Mouse (Mus musculus) olfactory bulb, adult 2 months (tissue): ENCODE data around the gene Creb5. TPM values are rescaled to one million over a fixed set of nuclear protein-coding genes. Genes with fewer than 3 reads are reported as not detected.

Experiments
- H3K27ac ChIP-seq: fragments of 200-500 bp; 2 replicates; pipeline ENCODE4 v1.5.1; 2012; ENCODE audit warnings: low read depth, low read length; ENCODE audit not compliant: insufficient read depth
- H3K4me1 ChIP-seq: fragments of 200-500 bp; 2 replicates; pipeline ENCODE4 v1.6.1; 2012; ENCODE audit warnings: low read length; ENCODE audit not compliant: control insufficient read depth, insufficient read depth
- H3K4me3 ChIP-seq: fragments of 200-500 bp; 2 replicates; pipeline ENCODE4 v1.5.1; 2012; ENCODE audit warnings: mild to moderate bottlenecking, low read depth, low read length, moderate library complexity; ENCODE audit not compliant: insufficient read depth
- CTCF ChIP-seq: fragments of 200-500 bp; IDR thresholded peaks from 2 replicates; pipeline ENCODE4 v1.5.1; 2012; ENCODE audit warnings: low read depth, mild to moderate bottlenecking, low read length, moderate library complexity; ENCODE audit not compliant: insufficient read depth
- POLR2A ChIP-seq: fragments of 200-500 bp; IDR thresholded peaks from 2 replicates; pipeline ENCODE4 v1.6.1; 2012; ENCODE audit warnings: mild to moderate bottlenecking, low read depth, low read length, moderate library complexity; ENCODE audit not compliant: insufficient read depth
- WGBS: fragments of 180-500 bp; shearing (Covaris S2); methylation state at CpG from one replicate; pipeline ENCODE4 v1.1.7; 2018; 5-methylcytosine and 5-hydroxymethylcytosine counted together
- polyA plus RNA-seq: library from polyadenylated mRNA; stranded (reverse); fragments of >200 nt; gene quantifications from 2 replicates; pipeline ENCODE4 v1.2.4, GENCODE M21; 2012; ENCODE audit warnings: low replicate concordance; ENCODE audit not compliant: missing spikeins, insufficient read depth, insufficient read length

Gene Creb5
- polyA plus RNA-seq, 1 experiment: not detected

- TF ChIP-seq POLR2A: no peak
- TF ChIP-seq CTCF: no peak
- 90% methylated on average over 5 of the region's 5 CpGs for WGBS
Observed at GRCm38 (mm10) chr6:53710560-53710959, 423.5 kb downstream of the Creb5 start.

GRCm38 (mm10) chr6:53713152-53713551 lies 426.1 kb downstream of the Creb5 start:
- no peaks in the 10 kb centered on the region for H3K4me1 ChIP-seq
- no peak for TF ChIP-seq CTCF
- TF ChIP-seq POLR2A: no peak
- no peak overlapping the region for H3K4me3 ChIP-seq
- 75% methylated on average over 9 of the region's 9 CpGs for WGBS
- no peak overlapping the region for H3K27ac ChIP-seq

More at GRCm38 (mm10) chr6:53710560-53710959, 423.5 kb downstream of the Creb5 start:
- no peak overlapping the region for H3K27ac ChIP-seq
- no peak overlapping the region for H3K4me3 ChIP-seq
- no peaks in the 10 kb centered on the region for H3K4me1 ChIP-seq

DNA sequence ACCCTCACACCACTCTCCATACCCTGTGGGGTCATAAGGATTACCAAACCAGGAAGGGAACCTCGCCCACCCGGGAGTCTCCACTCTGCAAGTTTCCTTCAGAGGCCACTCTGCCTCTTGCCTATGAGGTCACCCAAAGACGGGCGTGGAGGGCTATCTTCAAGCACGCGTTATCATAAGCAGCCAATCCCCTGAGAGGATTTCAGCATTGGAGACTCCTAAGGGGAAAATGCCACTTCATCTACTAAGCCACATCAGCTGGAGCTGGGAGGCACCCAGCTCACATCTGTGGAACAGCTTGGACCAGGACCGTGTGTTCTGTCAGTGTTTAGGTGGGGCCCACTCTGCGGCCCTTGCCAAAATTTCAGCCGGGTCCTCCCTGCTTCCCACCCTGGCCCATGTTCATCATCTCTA lies 427.8 kb downstream of the Creb5 start:
- Histone ChIP-seq H3K4me1 (no peaks in the 10 kb centered on the region), H3K27ac (no peak overlapping the region), H3K4me3 (no peak overlapping the region)
- TF ChIP-seq POLR2A: no peak
- no peak for TF ChIP-seq CTCF
- 96% methylated on average over 9 of the region's 9 CpGs for WGBS

DNA sequence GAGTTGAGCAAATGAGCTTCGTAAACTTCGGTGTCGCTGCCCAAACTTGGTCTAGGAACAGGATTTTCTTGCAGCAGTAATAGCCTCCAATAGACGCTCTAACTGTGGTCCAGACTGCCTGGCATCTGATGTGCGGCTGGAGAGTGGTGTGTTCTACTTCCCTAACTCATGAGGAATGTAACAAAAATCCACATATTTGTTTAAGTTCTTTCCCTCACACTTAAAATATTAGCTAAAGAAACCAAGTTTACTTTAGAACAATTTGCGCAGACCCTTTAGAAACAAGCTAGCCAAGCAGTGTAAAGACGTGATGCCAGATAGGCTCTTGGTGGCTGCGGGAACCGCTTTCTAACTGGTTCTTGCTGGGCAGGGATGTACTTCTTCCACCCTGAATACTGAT lies 428.9 kb downstream of the Creb5 start:
- WGBS: 88% methylated on average over 9 of the region's 9 CpGs
- no peaks in the 10 kb centered on the region for H3K4me1 ChIP-seq
- TF ChIP-seq POLR2A: no peak
- no peak for TF ChIP-seq CTCF
- H3K4me3 ChIP-seq: no peak overlapping the region
- no peak overlapping the region for H3K27ac ChIP-seq

DNA sequence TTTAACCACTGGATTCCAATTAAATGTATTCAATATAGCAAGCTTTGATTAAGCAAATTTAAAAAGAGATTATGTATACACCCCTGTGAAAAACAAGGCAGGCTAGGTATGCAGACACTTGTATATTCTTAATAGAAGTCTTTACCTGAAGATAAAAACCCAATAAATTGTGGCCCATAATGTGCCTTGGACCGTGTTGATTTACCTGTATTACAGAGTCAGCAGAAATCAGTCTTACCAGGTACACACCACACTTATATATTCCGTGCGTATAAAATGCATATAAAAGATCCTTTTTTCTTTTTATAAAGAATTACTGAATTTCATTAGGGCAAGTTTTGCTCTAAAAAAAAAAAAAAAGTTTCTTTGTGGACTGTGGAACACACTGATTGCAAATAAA lies 432.9 kb downstream of the Creb5 start:
- no peaks in the 10 kb centered on the region for H3K4me1 ChIP-seq
- no peak overlapping the region for H3K27ac ChIP-seq
- TF ChIP-seq POLR2A: no peak
- TF ChIP-seq CTCF: no peak
- no peak overlapping the region for H3K4me3 ChIP-seq
- 97% methylated on average over 3 of the region's 3 CpGs for WGBS

- Histone ChIP-seq H3K27ac (no peak overlapping the region), H3K4me1 (no peaks in the 10 kb centered on the region), H3K4me3 (no peak overlapping the region)
- 8% methylated on average over 9 of the region's 9 CpGs for WGBS
- TF ChIP-seq POLR2A: no peak
- peak; percentile 83 for TF ChIP-seq CTCF
Observed at GRCm38 (mm10) chr6:53721595-53721994, 434.5 kb downstream of the Creb5 start.

- no peak overlapping the region for H3K4me3 ChIP-seq
- TF ChIP-seq CTCF (no peak), POLR2A (no peak)
- no peaks in the 10 kb centered on the region for H3K4me1 ChIP-seq
- no peak overlapping the region for H3K27ac ChIP-seq
- whole genome bisulfite sequencing: 84% methylated on average over 4 of the region's 4 CpGs
Observed at GRCm38 (mm10) chr6:53722694-53723093, 435.6 kb downstream of the Creb5 start.

DNA sequence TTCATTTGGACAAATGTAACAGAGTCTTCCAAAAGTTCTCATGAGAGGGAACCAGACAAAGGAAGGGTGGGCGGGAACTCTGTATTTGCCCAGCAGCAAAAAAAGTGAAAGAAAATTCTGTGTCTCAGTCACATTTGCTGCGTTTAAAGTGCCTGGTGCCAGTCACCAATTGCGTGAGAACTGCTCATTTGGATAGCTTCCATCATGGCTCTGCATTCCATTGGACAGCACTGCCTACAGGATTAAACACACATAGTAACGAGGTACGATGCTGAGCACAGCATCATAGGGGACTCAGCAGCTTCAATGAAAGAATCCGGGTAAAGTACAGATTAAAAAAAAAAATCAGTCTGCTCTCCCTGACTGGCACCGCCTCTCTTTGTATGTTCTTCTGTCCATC lies 443.4 kb downstream of the Creb5 start:
- Histone ChIP-seq H3K4me3 (no peak overlapping the region), H3K27ac (no peak overlapping the region), H3K4me1 (0 out of 2 replicates have a peak, but pooled peaks cover 2% of the 10 kb centered on the region)
- 31% methylated on average over 7 of the region's 7 CpGs for WGBS
- TF ChIP-seq POLR2A (no peak), CTCF (no peak)

DNA sequence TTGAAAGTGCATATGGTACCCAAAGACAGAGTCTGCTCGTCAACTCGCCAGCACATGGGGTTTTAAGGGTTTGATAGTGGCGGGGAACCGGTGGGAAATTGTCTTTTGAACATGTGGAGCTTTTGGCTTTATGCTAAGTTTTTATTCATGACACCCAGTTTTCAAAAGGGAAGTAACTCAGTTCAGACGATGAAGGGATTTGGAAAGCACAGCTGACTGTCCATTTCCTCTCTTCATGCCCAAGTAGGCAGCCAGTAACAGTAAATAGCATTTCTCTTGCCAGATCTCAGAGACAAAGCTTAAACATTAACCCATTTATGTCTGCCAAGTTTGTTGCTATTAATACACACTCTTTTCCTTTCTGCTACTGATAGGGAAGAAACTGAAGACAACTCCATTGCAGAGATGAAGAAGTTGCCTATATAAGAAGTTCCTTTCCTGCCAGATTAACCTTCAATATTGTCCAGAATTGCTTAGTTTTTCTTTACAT lies 444.0 kb downstream of the Creb5 start:
- TF ChIP-seq POLR2A (no peak), CTCF (no peak)
- 0 out of 2 replicates have a peak, but pooled peaks cover 2% of the 10 kb centered on the region for H3K4me1 ChIP-seq
- 33% methylated on average over 5 of the region's 5 CpGs for WGBS
- no peak overlapping the region for H3K4me3 ChIP-seq
- H3K27ac ChIP-seq: no peak overlapping the region

- H3K4me1 ChIP-seq: 0 out of 2 replicates have a peak, but pooled peaks cover 2% of the 10 kb centered on the region
- TF ChIP-seq CTCF (no peak), POLR2A (no peak)
- no peak overlapping the region for H3K4me3 ChIP-seq
- WGBS: 97% methylated on average over 1 of the region's 1 CpGs
- H3K27ac ChIP-seq: no peak overlapping the region
Observed at GRCm38 (mm10) chr6:53733546-53733945, 446.5 kb downstream of the Creb5 start.

- TF ChIP-seq CTCF: no peak
- no peak for TF ChIP-seq POLR2A
- WGBS: 53% methylated on average over 4 of the region's 4 CpGs
- Histone ChIP-seq H3K27ac (no peak overlapping the region), H3K4me1 (0 out of 2 replicates have a peak, but pooled peaks cover 2% of the 10 kb centered on the region), H3K4me3 (no peak overlapping the region)
Observed at GRCm38 (mm10) chr6:53733999-53734398, 446.9 kb downstream of the Creb5 start.
